Mouse (Mus musculus) hindbrain, embryonic 15.5 days (tissue): ENCODE measurements at regions not wholly inside any gene's neighbourhood (a gene's known extent, or its start where the extent isn't known, plus 50 kb on each side); places are given as distances from the start of the nearest gene placed in this dataset.
"Not testable (repeated sequence)": the region's sequence is repeated elsewhere in the genome, so short reads cannot be mapped to it uniquely, and the experiment has no call there.

Experiments used
- ATAC-seq: fragments of 200-750 bp; cut with Nextera tagmentation; 2 replicates; pipeline ENCODE4 v1.8.0; 2017; ENCODE audit warnings: low read depth, moderate number of reproducible peaks, moderate TSS enrichment; ENCODE audit not compliant: low FRiP score
- H3K27ac ChIP-seq: fragments of 300-500 bp; sonication (generic); replicated peaks from 2 replicates; pipeline ENCODE4 v1.5.1; 2015; ENCODE audit warnings: mild to moderate bottlenecking, inconsistent platforms
- H3K27me3 ChIP-seq: fragments of 300-500 bp; sonication (generic); 2 replicates; pipeline ENCODE4 v1.6.1; 2015; ENCODE audit warnings: control low read depth, inconsistent platforms
- H3K36me3 ChIP-seq: fragments of 300-500 bp; sonication (generic); 2 replicates; pipeline ENCODE4 v1.6.1; 2015; ENCODE audit warnings: control low read depth, inconsistent platforms
- H3K4me1 ChIP-seq: fragments of 300-500 bp; sonication (generic); replicated peaks from 2 replicates; pipeline ENCODE4 v1.6.1; 2015; ENCODE audit warnings: control low read depth, inconsistent platforms
- H3K4me2 ChIP-seq: fragments of 300-500 bp; sonication (generic); 2 replicates; pipeline ENCODE4 v1.6.1; 2015; ENCODE audit warnings: moderate library complexity, mild to moderate bottlenecking, inconsistent platforms
- H3K4me3 ChIP-seq: fragments of 300-500 bp; sonication (generic); 2 replicates; pipeline ENCODE4 v1.5.1; 2015; ENCODE audit warnings: mild to moderate bottlenecking, inconsistent platforms
- H3K9ac ChIP-seq: fragments of 300-500 bp; sonication (generic); 2 replicates; pipeline ENCODE4 v1.6.1; 2015; ENCODE audit warnings: inconsistent platforms
- H3K9me3 ChIP-seq: fragments of 300-500 bp; sonication (generic); 2 replicates; pipeline ENCODE4 v1.6.1; 2016; ENCODE audit warnings: control low read depth, inconsistent platforms
- WGBS: fragments of 180-500 bp; shearing (Covaris S2); methylation state at CpG from one replicate; pipeline ENCODE4 v1.1.7; 2015; 5-methylcytosine and 5-hydroxymethylcytosine counted together

DNA sequence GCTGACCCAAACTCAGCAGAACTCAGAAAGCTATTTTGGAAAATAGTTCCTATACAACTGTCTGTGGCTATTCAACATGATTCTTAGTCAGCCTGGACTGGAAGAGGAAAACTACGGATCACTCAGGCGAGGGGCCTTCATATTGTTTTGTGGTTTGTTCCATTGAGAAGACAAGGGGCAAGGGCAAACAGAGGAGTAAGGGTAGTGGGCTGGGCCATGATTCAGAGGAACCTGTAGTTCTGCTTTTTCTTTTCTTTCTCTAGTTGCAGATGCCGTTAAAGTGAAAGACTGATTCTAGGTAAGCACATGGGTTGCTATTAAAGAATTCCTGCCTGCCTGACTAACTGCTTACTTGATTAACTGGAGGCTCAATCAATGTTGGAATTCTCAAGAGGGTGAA lies 129.8 kb upstream of the Teddm2 start:
- H3K4me2 ChIP-seq: no peak overlapping the region
- no peak overlapping the region for H3K9ac ChIP-seq
- no peaks in the 10 kb centered on the region for H3K4me1 ChIP-seq
- no peak for ATAC-seq
- no peak overlapping the region for H3K27ac ChIP-seq
- WGBS: 76% methylated on average over 3 of the region's 3 CpGs
- H3K9me3 ChIP-seq: no peaks in the 10 kb centered on the region
- no peaks in the 10 kb centered on the region for H3K27me3 ChIP-seq
- no peaks in the 10 kb centered on the region for H3K36me3 ChIP-seq
- H3K4me3 ChIP-seq: no peak overlapping the region

DNA sequence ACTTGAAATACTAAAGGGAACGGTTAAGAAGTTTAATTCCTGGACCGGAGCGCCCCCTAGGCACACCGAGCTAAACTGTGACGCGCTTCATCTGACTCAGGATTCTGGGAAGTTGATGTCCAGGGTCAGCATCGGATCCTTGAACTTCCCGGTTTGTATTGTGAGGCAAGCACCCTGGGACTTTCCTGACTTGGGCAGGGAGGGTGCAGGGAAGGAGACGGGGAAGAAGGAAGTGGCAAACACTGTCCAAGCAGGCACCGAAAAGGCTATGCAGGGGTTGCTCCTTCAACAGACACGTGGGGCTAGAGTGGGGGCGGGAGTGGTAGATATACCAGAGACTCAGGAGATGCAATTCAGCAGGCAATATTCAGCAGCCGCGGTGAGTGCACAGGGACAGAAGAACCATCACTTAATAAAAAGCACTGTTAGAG lies 132.7 kb upstream of the Teddm2 start:
- no peak overlapping the region for H3K9ac ChIP-seq
- no peak overlapping the region for H3K4me2 ChIP-seq
- WGBS: 21% methylated on average over 14 of the region's 14 CpGs
- no peaks in the 10 kb centered on the region for H3K4me1 ChIP-seq
- no peak overlapping the region for H3K4me3 ChIP-seq
- H3K9me3 ChIP-seq: no peaks in the 10 kb centered on the region
- H3K27ac ChIP-seq: no peak overlapping the region
- 0 out of 2 replicates have a peak, but pooled peaks have one; percentile 23 for ATAC-seq
- H3K27me3 ChIP-seq: no peaks in the 10 kb centered on the region
- H3K36me3 ChIP-seq: no peaks in the 10 kb centered on the region

DNA sequence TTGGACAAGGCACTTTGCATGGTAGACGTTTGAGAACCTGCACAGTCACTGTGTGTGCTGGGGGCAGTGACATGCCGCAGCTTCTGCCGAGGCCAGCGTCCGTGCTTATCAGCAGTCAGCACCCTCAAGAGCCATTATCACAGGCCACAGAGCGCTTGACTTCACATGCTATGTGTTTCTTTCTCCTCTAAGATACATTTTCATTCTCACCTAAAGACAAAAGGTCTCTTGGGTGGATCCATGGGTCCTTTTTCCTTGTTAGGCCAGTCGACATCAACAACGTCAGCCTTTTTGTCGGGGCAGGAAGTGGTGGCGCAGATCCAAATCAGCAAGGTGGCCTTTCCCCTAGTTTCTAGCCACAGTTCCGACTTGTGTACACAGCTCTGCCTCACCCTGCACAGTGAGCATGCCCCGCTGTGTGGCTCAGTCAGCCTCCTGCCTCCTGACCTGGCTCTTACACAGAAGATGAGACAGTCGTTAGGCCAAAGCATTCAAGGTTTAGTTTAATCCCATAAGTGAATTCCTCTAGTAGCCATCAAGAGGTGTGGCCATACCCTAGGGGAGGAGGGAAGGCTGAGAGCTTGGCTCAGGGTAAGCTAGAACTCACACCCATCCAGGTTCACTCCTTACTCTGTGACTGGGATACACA lies 134.1 kb upstream of the Teddm2 start:
- Histone ChIP-seq H3K4me3 (no peak overlapping the region), H3K9me3 (no peaks in the 10 kb centered on the region), H3K9ac (no peak overlapping the region), H3K4me1 (no peaks in the 10 kb centered on the region), H3K4me2 (no peak overlapping the region), H3K27me3 (no peaks in the 10 kb centered on the region), H3K36me3 (no peaks in the 10 kb centered on the region), H3K27ac (no peak overlapping the region)
- WGBS: 74% methylated on average over 13 of the region's 13 CpGs
- no peak; the same call in 1 of the 2 replicates for ATAC-seq

DNA sequence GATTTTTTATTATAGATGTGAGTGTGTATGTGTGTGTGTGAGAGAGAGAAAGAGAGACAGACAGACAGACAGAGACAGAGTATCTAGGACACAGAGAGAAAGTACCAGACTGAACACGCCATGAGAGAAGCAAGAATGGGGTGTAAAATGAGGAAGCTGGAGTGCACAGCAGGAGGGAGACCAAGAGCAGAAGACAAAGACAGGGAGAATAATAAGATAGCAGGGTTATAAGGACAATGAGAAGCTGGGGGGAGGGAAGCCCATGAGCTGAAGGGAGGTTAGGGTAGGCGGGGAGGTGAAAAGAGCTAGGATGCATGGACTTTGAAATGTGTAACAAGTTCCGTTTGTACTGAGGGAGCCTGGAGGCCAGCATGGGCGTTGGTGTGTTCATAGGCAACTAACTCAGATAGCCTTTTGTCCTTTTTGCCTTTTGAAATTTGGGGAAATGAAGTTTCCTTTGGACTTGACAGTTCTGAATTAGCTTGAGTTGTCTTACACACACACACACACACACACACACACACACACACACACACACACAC lies 136.8 kb upstream of the Teddm2 start:
- no peaks in the 10 kb centered on the region for H3K27me3 ChIP-seq
- no peaks in the 10 kb centered on the region for H3K4me1 ChIP-seq
- H3K27ac ChIP-seq: no peak overlapping the region
- no peaks in the 10 kb centered on the region for H3K36me3 ChIP-seq
- H3K4me3 ChIP-seq: no peak overlapping the region
- H3K4me2 ChIP-seq: no peak overlapping the region
- no peaks in the 10 kb centered on the region for H3K9me3 ChIP-seq
- H3K9ac ChIP-seq: no peak overlapping the region
- no peak for ATAC-seq
- WGBS: 15% methylated on average over 4 of the region's 4 CpGs

DNA sequence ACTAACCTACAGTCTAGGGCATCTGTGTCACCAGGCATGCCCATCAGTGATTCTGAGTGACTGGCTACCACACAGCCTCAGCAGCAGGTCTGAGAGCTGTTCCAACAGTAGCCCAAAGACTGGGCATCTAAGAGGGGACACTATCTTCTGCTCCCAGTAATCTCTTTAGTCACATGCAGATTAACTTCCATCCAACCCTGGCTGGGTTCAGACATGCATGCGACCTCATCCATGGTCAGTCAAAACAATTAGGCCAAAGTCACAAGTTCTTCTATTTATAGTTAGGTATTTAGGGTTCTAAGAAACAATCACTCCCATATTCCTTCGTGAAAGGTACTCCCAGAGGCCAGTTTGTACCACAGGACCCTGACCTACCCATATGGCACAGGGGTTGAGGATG lies 138.2 kb upstream of the Teddm2 start:
- Histone ChIP-seq H3K36me3 (no peaks in the 10 kb centered on the region), H3K4me2 (no peak overlapping the region), H3K4me1 (no peaks in the 10 kb centered on the region), H3K9ac (no peak overlapping the region), H3K4me3 (no peak overlapping the region), H3K27ac (no peak overlapping the region), H3K9me3 (no peaks in the 10 kb centered on the region), H3K27me3 (no peaks in the 10 kb centered on the region)
- 79% methylated on average over 2 of the region's 2 CpGs for WGBS
- ATAC-seq: no peak

DNA sequence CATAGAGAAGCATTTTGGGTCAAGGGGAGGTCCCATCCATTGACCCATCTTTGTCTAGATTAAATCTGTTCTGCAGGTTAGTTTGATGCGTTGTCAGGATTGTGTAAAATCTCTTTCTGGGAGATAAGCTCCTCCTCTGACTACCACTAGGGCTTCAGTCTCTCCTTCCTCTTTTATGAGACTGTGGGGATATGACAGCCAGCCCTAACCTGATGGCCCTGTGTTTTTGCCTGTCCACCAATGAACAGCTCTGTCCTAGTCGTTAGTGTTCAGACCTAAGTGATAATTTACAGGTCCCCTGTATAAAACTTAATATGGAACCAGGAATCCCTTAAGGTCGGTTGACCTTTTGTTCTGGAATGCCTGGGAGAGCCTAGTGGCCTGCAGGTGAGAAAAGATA lies 140.9 kb upstream of the Teddm2 start:
- H3K4me3 ChIP-seq: no peak overlapping the region
- H3K27me3 ChIP-seq: no peaks in the 10 kb centered on the region
- WGBS: 88% methylated on average over 3 of the region's 3 CpGs
- no peak overlapping the region for H3K9ac ChIP-seq
- no peak overlapping the region for H3K27ac ChIP-seq
- H3K9me3 ChIP-seq: no peaks in the 10 kb centered on the region
- no peak for ATAC-seq
- H3K36me3 ChIP-seq: no peaks in the 10 kb centered on the region
- H3K4me2 ChIP-seq: no peak overlapping the region
- H3K4me1 ChIP-seq: no peaks in the 10 kb centered on the region

DNA sequence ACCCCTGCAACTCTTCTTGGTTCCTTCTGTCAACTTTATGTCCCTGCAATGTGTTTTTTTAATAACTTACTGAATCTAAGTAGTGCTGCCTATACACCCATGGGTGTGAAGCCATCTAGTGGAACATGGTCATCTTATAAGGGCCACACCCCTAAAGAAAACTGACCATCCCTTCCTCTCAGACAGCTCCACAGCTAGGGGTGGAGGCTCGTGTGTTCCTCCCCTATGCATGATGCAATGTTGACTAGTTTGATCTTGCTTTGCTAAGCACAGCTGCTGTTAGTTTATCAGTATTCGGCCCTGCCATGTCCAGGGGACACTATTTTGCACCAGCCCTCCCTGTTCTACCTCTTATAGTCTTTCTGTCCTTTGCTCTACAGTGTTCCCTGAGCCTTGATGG lies 142.9 kb upstream of the Teddm2 start:
- ATAC-seq: no peak
- no peaks in the 10 kb centered on the region for H3K4me1 ChIP-seq
- no peak overlapping the region for H3K4me2 ChIP-seq
- H3K9me3 ChIP-seq: no peaks in the 10 kb centered on the region
- no peak overlapping the region for H3K4me3 ChIP-seq
- no peaks in the 10 kb centered on the region for H3K27me3 ChIP-seq
- no peak overlapping the region for H3K27ac ChIP-seq
- H3K9ac ChIP-seq: no peak overlapping the region
- 74% methylated on average over 2 of the region's 2 CpGs for WGBS
- no peaks in the 10 kb centered on the region for H3K36me3 ChIP-seq

DNA sequence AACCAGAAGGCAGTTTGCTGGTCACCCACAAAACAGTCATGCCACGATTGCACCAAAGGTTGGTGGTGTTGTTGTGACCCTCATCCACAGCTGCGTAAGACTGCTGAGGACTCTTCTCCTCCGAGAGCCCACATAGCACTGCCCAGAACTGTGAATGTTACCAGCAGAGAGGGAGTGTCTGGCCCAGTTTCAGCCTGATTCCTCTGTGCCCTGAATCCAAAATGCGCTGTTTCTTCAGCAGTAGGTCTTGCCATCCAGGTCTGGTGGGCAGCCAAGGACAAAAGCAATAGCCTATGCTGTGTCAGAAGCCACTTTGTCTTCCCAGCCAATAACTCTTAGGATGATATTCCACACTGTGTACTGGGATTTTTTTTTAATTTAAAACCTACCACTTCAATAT lies 144.7 kb upstream of the Teddm2 start:
- Histone ChIP-seq H3K4me1 (no peaks in the 10 kb centered on the region), H3K36me3 (no peaks in the 10 kb centered on the region), H3K27me3 (no peaks in the 10 kb centered on the region), H3K4me3 (no peak overlapping the region), H3K9me3 (no peaks in the 10 kb centered on the region), H3K4me2 (no peak overlapping the region), H3K27ac (no peak overlapping the region), H3K9ac (no peak overlapping the region)
- ATAC-seq: no peak
- 79% methylated on average over 4 of the region's 4 CpGs for WGBS

DNA sequence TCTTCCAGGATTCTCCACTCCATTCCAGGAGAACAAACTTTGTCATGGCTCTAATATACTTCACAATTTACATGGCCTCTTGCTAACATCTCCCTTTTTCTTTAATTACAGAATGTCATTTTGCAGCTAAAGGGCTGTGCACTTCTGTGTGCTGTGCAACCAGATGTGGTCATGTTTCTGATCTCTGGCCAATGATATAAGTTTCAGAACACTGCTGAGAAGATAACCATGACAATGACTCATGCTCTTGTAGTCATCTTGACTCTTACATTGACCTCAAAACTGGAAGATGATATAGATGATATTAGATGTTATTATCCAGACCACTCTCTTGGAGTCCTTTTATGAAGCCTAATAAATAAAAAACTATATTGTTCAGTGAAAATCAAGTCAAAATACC lies 145.9 kb upstream of the Teddm2 start:
- no peaks in the 10 kb centered on the region for H3K4me1 ChIP-seq
- no peaks in the 10 kb centered on the region for H3K9me3 ChIP-seq
- H3K9ac ChIP-seq: no peak overlapping the region
- no peaks in the 10 kb centered on the region for H3K27me3 ChIP-seq
- no peak overlapping the region for H3K4me2 ChIP-seq
- no peak overlapping the region for H3K4me3 ChIP-seq
- ATAC-seq: no peak
- H3K36me3 ChIP-seq: no peaks in the 10 kb centered on the region
- no peak overlapping the region for H3K27ac ChIP-seq

DNA sequence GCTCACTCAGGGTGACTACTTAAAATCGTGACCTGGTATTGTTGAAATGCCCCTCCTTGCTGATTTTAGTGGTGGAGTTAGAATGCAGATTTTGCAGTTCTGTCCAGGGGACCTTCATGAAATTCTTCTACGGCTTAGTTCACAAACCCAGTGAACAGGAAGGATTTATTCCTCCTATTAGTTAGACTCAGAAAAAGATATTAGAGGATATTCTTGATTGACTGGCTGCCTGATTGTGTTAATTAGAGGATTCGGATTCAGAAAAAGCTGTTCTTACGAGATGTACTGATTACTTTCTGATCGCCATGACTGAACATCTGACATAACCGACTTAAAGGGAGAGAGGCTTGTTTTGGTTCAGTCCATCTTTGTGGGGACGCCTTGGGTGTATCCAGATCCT lies 147.3 kb upstream of the Zfp648 start:
- no peaks in the 10 kb centered on the region for H3K27me3 ChIP-seq
- H3K4me2 ChIP-seq: no peak overlapping the region
- no peaks in the 10 kb centered on the region for H3K9me3 ChIP-seq
- H3K36me3 ChIP-seq: no peaks in the 10 kb centered on the region
- H3K4me1 ChIP-seq: no peaks in the 10 kb centered on the region
- H3K9ac ChIP-seq: no peak overlapping the region
- H3K4me3 ChIP-seq: no peak overlapping the region
- no peak overlapping the region for H3K27ac ChIP-seq
- ATAC-seq: no peak
- 83% methylated on average over 7 of the region's 7 CpGs for WGBS

DNA sequence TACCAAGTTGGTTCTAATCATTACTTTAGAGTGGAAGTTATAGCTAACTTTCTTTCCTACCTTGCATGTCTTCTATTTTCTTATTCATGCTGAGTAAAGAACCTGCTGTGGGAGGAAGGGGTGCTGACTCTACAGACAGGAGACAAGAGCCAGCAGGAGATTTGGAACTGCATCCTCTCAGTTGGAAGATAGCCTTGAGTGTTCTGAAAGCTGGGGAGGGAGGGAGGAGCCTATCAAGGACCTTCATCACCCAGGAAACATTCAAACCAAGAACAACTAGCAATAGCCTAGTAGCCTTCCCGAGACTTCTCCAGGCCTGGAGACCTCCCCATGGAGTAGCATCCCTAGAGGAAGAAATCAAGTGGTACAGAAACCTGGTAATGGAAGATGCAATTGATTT lies 146.1 kb upstream of the Zfp648 start:
- Histone ChIP-seq H3K36me3 (no peaks in the 10 kb centered on the region), H3K9ac (no peak overlapping the region), H3K9me3 (no peaks in the 10 kb centered on the region), H3K4me2 (no peak overlapping the region), H3K27ac (no peak overlapping the region), H3K4me1 (no peaks in the 10 kb centered on the region), H3K27me3 (no peaks in the 10 kb centered on the region), H3K4me3 (no peak overlapping the region)
- WGBS: 83% methylated on average over 1 of the region's 1 CpGs
- no peak for ATAC-seq

DNA sequence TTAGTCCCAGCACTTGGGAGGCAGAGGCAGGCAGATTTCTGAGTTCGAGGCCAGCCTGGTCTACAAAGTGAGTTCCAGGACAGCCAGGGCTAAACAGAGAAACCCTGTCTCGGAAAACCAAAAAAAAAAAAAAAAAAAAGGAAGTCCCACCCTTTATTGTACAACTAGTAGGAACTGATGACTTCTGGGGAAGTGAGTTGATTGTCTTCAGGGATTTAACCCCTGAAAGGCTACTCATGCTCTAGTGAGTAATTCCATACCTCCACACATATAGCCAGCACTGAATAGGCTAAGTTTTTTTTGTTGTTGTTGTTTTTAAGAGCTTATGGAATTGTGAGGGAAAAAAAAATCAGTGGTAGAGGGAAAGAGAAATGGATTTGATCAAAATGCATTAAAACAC lies 139.6 kb upstream of the Zfp648 start:
- not testable (repeated sequence) for H3K27me3 ChIP-seq, H3K9me3 ChIP-seq, H3K4me2 ChIP-seq, H3K27ac ChIP-seq, H3K4me1 ChIP-seq, ATAC-seq, H3K4me3 ChIP-seq, H3K36me3 ChIP-seq, H3K9ac ChIP-seq
- 87% methylated on average over 2 of the region's 2 CpGs for WGBS

DNA sequence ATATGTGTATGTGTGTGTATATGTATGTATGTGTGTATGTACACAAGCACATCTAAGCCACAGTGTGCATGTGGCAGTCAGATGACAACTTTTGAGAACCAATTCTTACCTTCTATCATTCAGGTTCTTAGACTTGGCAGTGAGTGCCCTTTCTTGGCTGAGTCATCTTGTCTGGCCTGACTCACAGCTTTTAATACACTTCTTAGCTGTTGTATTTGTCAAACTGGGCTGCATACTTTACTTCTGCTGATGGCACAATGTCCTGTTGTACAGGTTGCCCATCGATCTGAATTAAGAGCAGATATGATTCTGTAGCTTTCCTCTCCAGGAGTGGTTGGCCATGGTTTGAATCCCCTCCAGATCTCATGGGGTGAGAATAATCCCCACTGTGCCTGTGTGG lies 139.1 kb upstream of the Zfp648 start:
- Histone ChIP-seq H3K27me3 (no peaks in the 10 kb centered on the region), H3K4me3 (no peak overlapping the region), H3K9me3 (no peaks in the 10 kb centered on the region), H3K27ac (no peak overlapping the region), H3K4me1 (no peaks in the 10 kb centered on the region), H3K9ac (no peak overlapping the region), H3K4me2 (no peak overlapping the region), H3K36me3 (no peaks in the 10 kb centered on the region)
- WGBS: 100% methylated on average over 1 of the region's 1 CpGs
- no peak for ATAC-seq
